Mouse (Mus musculus) frontal cortex, postnatal 36 days (tissue): ENCODE results near the gene Nmnat3.
A peak's percentile ranks its signal among the peaks of the same experiment; 100 is the strongest.

ENCODE experiments used
- DNase-seq, 2 experiments: peaks; one replicate each; pipeline ENCODE4 v3.0.0; 2022; ENCODE audit warnings: low spot score in 2 of 2

Gene Nmnat3

DNA sequence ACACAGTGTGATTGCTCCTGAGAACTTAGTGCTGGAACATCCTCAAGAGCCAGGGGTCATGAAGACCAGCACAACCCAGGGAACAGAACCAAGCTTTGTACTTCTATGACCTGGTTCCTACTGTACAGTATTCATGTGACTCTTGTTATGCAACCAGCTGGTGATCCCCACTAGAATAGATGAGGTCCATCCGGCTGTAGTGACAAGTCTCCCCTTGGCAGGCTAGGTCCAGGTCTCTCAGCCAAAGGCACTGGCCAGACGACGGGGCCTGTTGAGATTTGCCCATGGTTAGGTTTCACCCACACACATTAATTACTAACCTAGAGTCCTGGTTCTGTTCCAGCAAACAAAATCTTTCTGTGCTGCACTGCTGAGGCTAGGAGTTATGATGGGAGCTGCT is 131.1 kb downstream of the Nmnat3 start:
- DNase-seq: no peak

DNA sequence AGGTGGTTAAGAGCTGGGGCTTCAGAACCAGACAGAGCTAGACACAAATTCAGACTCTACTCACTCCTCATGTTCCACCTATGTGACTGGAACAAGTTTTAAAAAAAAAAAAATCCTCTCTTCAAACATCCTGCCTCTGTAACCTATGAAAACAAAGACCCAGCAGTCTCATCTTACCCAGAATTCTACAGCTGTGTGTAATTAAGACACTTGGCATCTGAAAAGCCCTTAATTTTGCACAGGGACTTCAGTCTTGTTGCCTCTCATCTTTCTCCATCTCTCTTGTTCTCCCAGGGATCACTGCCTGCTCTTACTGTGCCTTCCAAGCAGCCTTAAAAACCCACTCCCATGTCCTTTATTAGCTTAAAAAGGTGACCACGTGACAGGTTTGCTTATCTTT is 133.4 kb downstream of the Nmnat3 start:
- no peak for DNase-seq

DNA sequence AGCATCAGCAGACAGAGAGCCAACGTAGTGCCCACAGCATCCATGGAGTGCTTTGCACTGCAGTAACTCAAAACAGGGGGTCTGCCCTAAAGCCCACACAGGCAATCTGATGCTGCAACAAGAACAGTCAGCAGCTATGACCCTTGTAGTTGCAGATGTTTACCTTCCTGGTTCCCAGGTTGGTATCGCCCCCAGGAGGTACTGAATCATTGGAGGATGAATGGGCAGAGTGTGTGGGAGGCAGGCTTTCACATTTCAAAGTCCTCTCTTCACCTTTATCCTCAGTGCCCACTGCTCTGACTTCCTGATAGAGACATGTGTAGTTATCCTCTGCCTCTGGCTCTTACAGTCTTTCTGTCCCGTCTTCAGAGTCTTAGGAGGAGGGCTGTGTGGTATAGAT is 134.7 kb downstream of the Nmnat3 start:
- no peak for DNase-seq

DNA sequence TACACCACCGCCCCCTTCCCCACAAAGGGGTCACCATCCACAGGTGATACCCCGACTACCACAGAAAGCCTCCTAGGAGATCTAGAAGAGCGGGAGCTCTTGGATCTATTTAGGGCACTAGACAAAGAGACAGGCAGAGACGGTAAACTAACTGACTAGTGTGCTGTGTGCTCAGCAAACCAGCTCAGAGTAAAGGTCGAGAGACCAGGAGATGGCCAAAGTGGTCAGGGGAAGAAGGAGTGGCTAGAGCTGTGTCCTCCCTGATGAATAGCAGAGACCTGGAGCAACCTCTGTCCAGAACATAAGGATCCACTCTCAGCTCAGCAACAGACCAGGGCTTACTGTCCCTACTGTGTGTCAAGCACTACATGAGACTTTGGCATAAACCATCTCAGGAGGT is 135.4 kb downstream of the Nmnat3 start, which contains the start of gene Rbp1:
TSS of gene Rbp1 (plus strand) at position 306 of the 400 bp plus-strand sequence.
- no peak for DNase-seq

DNA sequence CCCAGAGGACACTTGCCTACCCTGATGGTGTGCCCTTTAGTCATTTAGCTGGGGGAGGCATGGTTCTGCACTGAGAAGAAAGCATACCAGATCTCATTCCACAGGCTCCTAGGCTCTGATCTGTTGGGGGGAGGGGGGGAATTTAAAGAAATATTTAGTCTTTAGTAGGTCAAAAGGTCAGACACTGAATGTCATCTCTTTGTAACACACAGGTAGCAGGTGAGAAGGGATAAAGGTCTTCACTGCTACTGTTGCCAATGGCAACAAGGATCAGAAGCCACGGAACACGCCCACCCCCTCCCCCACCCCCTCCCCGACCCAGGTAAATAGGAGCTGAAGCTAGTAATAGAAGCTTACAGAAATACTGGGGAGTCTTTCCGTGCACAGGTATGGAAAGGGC is 136.5 kb downstream of the Nmnat3 start:
- DNase-seq: no peak

DNA sequence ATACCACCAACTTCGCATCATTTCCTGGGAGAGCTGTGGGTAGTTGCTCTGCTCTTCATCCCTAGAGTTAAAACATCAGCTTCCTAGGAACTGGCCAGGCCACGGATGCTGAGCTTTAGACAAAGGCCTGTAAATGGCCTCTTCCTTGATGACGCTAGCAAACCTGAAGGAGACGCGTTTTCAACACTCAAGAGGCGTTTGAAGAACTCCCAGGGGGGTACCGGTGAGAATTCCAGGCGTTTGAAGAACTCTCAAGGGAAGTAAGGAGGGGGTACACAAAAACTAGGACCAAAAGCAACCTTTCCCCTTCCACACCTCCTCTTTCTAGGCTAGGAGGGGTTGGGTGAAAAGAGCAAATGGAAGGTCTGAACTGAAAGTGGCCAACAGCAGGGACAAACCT is 137.1 kb downstream of the Nmnat3 start:
- no peak for DNase-seq

DNA sequence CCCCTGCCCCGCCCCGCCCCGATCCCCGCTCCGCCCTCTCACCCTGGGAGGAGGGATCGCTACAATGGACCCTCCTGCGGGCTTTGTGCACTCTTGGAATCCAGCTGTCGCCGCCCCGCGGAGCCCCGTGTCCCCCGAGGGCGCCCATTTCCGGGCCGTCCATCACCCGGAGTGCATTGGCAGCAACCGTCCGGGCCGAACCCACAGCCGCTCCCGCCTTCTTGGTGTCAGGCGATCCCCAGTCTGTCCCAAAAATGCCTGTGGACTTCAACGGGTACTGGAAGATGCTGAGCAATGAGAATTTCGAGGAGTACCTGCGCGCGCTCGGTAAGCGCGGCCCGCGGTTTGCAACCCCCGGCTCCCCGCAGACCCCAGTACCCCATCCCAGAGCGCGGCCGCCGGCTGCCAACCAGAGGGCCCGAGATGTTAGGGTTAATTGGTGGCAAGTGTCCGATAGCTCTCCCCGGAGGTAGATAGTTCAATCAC is 137.5 kb downstream of the Nmnat3 start:
- no peak for DNase-seq

DNA sequence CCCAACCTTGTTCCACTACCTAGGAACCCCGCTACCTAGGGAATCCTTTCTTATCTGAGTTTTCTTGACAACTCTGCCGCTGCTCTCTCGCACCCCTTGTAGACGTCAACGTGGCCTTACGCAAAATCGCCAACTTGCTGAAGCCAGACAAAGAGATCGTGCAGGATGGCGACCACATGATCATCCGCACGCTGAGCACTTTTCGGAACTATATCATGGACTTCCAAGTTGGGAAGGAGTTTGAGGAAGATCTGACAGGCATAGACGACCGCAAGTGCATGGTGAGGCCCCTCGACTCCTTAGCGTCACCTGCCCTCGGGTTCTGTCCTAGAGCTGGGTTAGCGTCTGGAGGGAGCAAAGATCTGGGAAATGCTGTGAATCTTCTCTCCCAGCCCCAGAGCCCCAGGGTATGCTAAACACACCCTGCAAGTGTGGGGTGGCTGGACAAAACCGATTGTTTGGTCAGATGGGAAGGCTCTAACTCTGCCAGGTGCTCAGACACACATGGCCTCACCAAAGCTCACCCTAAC is 138.2 kb downstream of the Nmnat3 start:
- no peak for DNase-seq

DNA sequence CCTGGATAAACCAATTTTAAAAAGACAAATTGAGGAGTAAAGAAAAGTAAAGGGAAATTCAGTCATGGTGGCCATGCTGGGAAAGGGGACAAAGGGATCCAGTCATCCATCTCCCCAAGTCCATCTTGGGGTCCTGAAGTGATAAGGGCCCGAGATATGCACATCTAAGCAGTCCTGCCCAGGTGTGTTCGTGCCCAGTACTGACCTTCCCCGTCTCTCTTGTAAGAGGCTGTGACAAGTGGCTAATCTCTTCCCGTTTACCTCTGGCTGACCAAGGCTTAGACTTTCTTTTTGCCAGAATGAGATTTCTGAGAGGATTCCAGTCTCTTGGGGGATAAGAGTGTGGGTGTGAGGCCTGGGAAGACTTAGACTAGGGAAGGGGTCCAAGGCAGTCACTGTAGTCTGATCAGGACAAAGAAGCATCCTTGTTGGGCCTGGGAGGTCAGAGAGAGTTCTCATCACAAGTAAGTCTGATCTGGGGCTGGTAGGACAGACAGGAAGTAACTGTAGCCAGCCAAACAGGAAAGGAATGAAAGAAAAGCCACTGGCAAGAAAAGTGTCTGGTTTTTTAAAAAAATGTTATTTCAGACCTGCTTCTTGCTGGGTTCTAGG is 140.8 kb downstream of the Nmnat3 start:
- DNase-seq: no peak

DNA sequence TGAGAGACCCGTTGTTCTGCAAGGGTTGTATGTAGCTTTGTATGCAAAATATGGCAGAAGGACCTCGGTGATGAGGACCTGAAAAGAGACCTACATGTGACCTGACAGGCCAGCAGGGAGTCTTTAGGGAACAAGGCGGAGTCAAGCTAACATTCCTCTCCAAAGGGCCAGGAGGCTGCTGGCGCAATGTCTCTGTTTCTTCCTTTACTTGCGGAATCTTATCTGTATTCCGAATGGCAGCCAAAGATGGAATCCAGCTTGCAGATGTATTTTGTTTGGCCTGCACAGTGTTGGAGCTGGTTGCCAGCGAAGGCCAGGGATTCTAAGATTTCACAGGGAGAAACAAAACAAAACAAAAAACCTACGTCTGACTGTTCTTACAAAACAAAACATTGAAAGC is 141.5 kb downstream of the Nmnat3 start:
- no peak for DNase-seq

DNA sequence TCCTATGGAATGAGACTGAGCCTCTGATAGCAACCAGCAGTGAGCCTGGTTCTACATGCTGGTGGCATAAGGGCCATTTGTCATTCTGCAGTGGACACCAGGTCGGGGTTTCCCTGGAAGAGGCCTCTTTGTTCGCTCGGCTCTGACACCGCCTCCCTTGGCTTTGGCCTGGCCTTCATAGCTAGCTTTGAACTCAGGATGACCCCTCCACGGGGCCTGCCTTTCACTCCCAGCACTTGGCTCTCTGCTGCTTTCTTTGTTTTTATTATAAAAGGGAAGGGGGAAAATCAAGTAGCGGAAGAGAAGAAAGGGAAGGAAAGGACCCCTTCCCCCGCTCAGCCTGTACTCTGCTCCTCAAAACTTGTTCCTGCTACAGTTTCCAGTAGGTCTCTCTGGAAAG is 142.6 kb downstream of the Nmnat3 start:
- no peak for DNase-seq

DNA sequence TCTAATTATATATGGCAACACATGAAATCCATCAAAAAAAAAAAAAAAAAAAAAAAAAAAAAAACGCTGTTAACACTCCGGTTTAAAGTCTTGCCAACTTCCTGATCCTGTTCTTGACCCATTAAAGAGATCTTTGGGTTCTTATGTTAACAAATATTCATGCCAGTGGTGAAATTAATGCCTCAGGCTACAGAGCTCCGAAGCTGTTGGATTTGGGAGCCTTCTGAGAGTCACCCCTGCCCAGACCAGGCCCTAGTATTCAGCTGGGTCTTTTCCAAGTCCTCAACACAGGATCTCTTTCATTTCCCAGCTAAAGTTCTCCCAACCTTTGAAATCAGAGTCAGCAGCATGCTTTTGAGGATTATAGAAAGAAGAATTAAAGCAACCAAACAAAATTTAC is 143.3 kb downstream of the Nmnat3 start:
- DNase-seq: no peak

DNA sequence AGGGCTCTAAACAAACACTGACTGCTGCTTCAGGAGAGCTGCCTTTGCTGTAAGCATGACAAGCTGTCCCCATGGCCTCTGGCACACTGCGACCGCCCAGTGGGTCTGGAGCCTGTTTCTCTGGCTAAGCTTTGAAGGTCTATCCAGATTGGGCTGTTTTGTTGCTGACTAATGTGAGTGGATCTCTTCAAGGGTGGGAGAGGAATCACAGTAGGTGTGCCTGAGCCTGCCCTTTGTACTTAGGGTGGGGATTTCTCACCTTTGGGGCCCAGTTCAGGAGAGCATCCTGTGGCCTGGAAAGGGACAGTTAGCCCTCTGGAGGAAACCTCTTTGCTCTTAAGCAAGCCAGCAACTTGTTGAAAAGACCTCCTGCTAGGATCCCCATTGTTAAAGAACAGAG is 145.8 kb downstream of the Nmnat3 start:
- no peak for DNase-seq

DNA sequence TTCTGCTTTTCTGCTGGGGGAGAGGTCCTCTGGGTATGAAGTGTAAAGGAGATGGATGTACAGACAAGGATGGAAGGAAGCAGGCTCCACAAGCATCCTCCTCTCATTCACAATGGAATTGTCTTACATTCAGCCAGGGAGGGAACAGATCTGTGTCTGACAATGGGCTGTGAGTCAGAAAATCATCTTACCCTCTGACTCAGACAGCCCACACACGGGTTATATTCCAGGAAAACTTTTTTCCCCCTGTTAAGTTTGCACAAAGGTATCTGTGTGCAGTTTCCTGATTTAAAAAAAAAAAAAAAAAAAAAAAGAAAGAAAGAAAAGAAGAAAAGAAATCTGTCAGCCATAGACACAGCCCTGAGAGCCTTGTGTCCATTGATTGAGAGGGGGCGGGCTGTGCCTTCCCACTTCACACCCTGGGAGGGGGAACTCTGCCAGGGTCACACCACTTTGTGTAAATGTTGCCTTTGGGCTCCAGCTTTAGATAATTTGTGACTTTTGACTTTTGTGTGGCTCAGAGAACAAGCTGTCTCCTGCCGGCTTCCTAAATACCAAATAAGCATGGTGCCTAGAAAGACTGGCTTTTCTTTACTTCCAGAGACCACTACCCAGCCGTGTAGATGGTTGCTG is 146.8 kb downstream of the Nmnat3 start:
- DNase-seq: no peak

DNA sequence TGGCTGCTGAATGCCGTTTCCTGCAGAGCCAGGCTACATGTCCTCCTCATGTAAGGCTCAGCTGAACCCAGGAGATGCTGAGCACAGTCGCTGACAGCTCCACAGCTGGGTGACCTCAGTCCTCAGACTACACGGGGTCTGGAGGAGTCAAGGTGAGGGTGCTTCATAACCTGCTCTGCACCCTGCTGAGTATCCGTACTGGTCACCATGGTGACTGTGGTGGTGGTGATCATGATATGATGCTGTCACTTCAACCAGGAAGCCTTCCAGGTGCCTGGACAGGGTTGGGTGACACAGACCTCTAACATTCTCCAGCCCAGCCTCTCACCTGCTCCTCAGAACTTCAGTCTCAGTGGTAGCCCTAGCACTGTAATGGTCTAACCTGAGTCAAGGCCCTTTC is 150.6 kb downstream of the Nmnat3 start:
- no peak for DNase-seq

DNA sequence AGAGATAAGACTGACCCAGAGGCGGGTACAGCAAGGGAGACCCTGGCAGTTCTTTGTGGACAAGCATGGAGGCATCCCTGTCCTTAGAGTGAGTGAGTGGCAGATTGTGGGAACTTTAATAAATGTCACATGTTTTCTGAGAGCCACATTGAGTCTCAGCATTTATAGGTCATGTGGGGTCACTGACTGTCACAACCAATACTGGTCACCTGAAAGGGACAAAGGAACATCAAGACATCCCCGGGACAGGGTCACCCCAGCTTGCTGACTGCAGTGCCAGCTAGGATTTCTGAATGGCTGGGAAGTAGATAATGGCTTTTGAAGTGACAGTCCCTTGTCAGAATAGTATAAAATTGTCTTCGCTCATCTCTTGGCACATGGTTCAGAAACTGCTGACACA is 151.9 kb downstream of the Nmnat3 start:
- DNase-seq: no peak

DNA sequence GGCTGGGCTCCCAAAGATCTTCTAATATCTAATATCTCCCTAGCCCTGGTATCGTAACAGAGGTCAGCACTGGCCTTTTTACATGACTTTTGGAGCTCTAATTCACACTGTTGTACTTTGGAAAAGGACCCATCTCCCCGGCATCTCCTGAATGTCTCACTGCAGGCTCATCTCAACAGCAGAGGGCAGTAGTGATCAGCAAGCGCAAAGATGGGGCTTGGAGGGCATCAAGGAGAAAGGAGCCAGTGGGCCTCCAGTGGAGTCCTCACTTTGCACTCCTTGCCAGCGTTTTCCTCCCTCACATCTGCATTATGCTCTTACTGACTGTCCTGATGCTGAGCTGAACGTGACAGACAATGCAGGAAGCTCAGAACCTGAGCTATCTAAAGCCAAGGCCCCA is 155.4 kb downstream of the Nmnat3 start:
- peak in 1 of 2 experiments; percentile 19 for DNase-seq

DNA sequence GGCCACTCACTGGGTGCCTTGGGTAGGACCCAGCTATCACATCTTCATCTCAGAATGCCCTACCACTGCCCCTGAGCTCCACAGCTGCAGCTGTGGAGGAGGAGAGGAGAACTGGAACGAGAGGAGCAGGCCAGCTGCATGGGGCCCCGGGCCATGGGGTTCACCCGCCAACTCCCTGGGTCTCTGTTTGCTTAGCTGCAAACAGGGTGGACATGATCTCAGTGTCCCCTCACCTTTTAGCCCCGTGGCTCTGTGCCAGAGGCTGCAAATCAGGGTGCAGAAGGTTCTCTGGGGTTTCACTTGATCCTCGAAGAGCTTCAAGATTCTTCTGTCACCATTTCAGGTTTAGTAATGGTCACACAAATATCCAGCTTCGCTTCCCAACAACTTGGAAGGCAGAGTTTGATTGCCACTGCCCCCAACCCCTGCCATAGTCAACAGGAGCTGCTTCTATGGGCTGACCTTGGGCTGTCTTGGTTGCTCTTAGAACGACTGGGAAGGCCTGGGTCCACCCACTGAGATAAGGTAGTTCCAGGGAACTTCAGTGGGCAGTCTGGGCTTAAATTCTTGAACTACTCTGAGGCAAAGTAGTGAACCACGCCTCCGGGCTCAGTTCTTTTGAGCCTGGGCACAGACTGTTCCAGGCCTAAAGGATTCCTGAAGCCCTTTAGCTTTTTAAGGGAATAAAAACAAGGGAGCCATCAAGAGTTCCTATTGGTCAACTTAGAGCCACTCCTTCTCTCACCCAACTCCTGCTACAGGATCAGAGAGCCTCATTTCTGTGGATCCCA is 158.3 kb downstream of the Nmnat3 start:
- DNase-seq: no peak

DNA sequence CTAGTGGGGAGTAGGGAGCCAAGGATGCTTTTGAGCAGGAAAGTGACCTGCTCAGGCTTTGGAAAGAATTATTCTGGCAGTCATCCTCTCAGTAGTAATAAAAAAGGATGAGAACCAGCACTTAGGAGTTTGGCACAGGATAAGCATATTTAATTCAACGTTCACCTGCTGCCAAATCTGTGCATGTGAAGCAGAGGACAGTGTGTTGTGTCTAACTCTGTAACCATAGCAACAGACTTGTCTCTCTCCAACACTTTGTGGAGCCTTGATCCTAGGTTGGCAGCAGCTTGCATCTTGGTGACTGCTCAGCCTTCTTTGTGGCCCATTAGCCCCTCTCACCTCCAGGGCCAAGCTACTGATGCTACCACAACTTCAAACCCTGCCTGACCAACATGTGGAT is 163.7 kb downstream of the Nmnat3 start:
- DNase-seq: no peak

DNA sequence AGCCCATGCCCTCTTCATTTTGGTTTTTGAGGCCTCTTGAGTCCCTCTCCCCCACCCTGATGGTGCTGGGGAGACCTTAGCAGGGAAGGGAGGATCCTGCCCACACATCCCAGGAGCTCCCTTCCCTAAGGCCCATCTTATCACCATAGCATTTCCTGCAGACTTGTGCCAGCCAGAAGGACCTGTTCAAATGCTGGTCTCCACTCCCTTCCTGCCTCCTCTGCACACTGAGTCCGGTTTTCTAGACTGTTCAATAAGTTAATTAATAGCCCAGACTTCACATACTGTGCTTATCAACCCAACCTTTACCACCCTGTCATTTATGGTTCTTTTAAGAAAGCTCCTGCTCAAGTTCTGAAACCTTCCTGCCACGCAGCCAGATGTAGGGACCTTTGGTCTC is 179.5 kb downstream of the Nmnat3 start:
- DNase-seq: no peak
